ENCODE assay signal across 11 mouse cellular contexts in the genomic region with DNA sequence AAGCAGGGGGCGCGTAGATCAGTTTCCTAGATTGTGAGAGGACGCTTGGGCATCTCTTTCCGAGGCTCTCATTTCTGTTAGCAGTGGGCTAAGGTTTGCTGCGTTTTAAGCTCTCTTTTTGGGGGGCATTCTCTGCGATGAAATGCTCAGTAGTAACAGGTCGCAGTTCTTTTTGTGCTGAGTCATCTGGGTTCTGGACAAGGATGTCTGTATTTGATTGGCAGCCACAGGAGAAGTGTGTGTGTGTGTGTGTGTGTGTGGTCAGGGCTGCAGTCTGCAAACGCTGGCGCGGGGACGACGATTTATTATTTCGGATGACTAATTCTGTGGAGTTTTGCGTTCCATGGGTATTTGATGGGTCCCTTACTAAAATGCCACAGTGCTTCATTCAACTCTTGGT.
DNase-seq lines count a peak whose midpoint lies in the region; ATAC-seq lines count a peak whose summit lies in the region.
"Had no signal": no experiment of that assay in that cellular context is flagged by ENCODE, and none has a peak within 500 bp of the region (broad histone marks: within the 10 kb centered on the region; RNA-seq: fewer than 3 reads in every experiment).

No protein-coding gene starts in this region.

- intact Hi-C loops in left cerebral cortex, postnatal 14 days (cut with DNase I), result loop anchor here (5.0 kb wide), 1 partner anchor 1315 kb away; a partner anchor contains a TSS

- no peaks in the 10 kb centered on the region for H3K9me3 ChIP-seq in heart, embryonic 12.5 days (replicated peaks)
- no peaks in the 10 kb centered on the region for H3K9me3 ChIP-seq in midbrain, embryonic 15.5 days
- H3K9me3 ChIP-seq: stomach, embryonic 15.5 days had no signal

- no peak overlapping the region for H3K9ac ChIP-seq in heart, embryonic 12.5 days
- no peak overlapping the region for H3K9ac ChIP-seq in midbrain, embryonic 15.5 days
- H3K9ac ChIP-seq: stomach, embryonic 15.5 days had no signal

- H3K36me3 ChIP-seq in heart, embryonic 12.5 days, result no peaks in the 10 kb centered on the region
- no peaks in the 10 kb centered on the region for H3K36me3 ChIP-seq in midbrain, embryonic 15.5 days (replicated peaks)
- H3K36me3 ChIP-seq: stomach, embryonic 15.5 days had no signal

- H3K4me1 ChIP-seq in heart, embryonic 12.5 days (replicated peaks), result 0 out of 2 replicates have a peak, but pooled peaks cover 3% of the 10 kb centered on the region
- peaks cover 8% of the 10 kb centered on the region for H3K4me1 ChIP-seq in midbrain, embryonic 15.5 days
- H3K4me1 ChIP-seq: stomach, embryonic 15.5 days had no signal

- no peak overlapping the region for H3K4me3 ChIP-seq in heart, embryonic 12.5 days
- no peak overlapping the region for H3K4me3 ChIP-seq in midbrain, embryonic 15.5 days
- H3K4me3 ChIP-seq: stomach, embryonic 15.5 days had no signal

- no peaks in the 10 kb centered on the region for H3K27me3 ChIP-seq in heart, embryonic 12.5 days (replicated peaks)
- no peaks in the 10 kb centered on the region for H3K27me3 ChIP-seq in midbrain, embryonic 15.5 days (replicated peaks)
- H3K27me3 ChIP-seq: stomach, embryonic 15.5 days had no signal

- H3K4me2 ChIP-seq in heart, embryonic 12.5 days, result peak overlapping the region; percentile 29
- H3K4me2 ChIP-seq in midbrain, embryonic 15.5 days, result peak overlapping the region; percentile 17; the same call in 1 of the 2 replicates
- H3K4me2 ChIP-seq: stomach, embryonic 15.5 days had no signal

- no peak overlapping the region for H3K27ac ChIP-seq in heart, embryonic 12.5 days (ENCODE audit: poor library complexity, severe bottlenecking)
- H3K27ac ChIP-seq in midbrain, embryonic 15.5 days, result no peak overlapping the region
- H3K27ac ChIP-seq: stomach, embryonic 15.5 days had no signal

- 37% methylated on average over 14 of the region's 14 CpGs for WGBS in heart, embryonic 12.5 days
- 22% methylated on average over 14 of the region's 14 CpGs for WGBS in midbrain, embryonic 15.5 days

- DNase-seq in heart, adult 18-20 months, result no peak
- DNase-seq in ovary, adult 18-20 months (ENCODE audit: low spot score), result no peak
- DNase-seq in left cerebral cortex, postnatal 14 days (ENCODE audit: low spot score in 2 of 2), result no peak
- DNase-seq in lung, postnatal 4 days, result no peak
- DNase-seq: gastrocnemius, postnatal 14 days; layer of hippocampus, adult 9-11 months had no signal

- ATAC-seq in heart, embryonic 12.5 days (ENCODE audit: insufficient number of reproducible peaks, low FRiP score), result no peak
- ATAC-seq in common myeloid progenitor, adult 5-6 weeks (replicated peaks; ENCODE audit: low read depth, poor library complexity, severe bottlenecking), result peak; percentile 53; the same call in 1 of the 2 replicates
- ATAC-seq in hematopoietic stem cell, adult 5-6 weeks (replicated peaks in 1 of 2; ENCODE audit: insufficient read depth in 1 of 2, low FRiP score in 2 of 2, low TSS enrichment in 1 of 2, low read depth in 1 of 2, poor library complexity in 2 of 2, severe bottlenecking in 2 of 2), result peak; percentile 34 to 38; a peak in 1 of 4 replicates
- no peak for ATAC-seq in midbrain, embryonic 15.5 days (replicated peaks)

Comparison
In these comparisons a context has a peak if more than half of its experiments do, and no peak if none do; other contexts are left out.
1. ATAC-seq: peak in common myeloid progenitor, adult 5-6 weeks (single experiment) and hematopoietic stem cell, adult 5-6 weeks (2 of 2); none in heart, embryonic 12.5 days (single experiment) and midbrain, embryonic 15.5 days (single experiment).